Mouse (Mus musculus): ENCODE measurements around the gene Prpf40b.

- no peak for TF ChIP-seq CTCF (IDR thresholded peaks at IDR 0.05; ENCODE audit: extremely low read depth, insufficient read depth, low read length)
- no peak for TF ChIP-seq POLR2A (IDR thresholded peaks at IDR 0.05; ENCODE audit: extremely low read depth, insufficient read depth, low read length)
Observed at GRCm38 (mm10) chr15:99324151-99324550, 29.3 kb downstream of the Prpf40b start.

Data from cortical plate, adult 2 months (tissue).